Mouse (Mus musculus): ENCODE measurements around the gene Btbd35f4. TPM values are rescaled to one million over a fixed set of nuclear protein-coding genes. Genes with fewer than 3 reads are reported as not detected.
"Not testable (repeated sequence)": the region's sequence is repeated elsewhere in the genome, so short reads cannot be mapped to it uniquely, and the experiment has no call there.

Btbd35f4 gene
- not detected for total RNA-seq (2021)
- long read RNA-seq, experiment 1, result 0 reads
- long read RNA-seq, experiment 2, result 0 reads

DNA sequence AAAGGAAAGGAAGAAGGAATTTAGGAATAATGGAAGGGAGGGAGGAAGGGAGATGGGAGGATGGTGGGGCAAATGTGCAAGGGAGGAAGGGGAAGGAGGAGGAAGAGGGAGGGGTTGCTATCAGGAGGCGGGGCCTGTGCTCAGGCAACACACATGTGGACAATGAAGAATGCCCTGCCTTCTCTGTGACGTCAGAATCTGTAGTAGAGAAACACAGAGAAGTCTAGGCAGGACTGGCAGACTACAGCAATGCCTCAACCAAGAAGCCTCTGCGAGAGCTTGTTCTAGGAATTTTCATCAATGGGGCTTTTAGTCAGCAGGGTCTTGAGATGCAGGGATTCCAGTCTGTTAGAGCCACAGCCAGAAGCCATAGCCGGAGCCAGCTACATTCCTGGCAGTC is at the start of gene Btbd35f4:
Gene Btbd35f4, plus strand, starts transcription at position 301 of the 400 bp plus-strand sequence.
- DNase-seq; intact Hi-C loops (cut with DNase I; ENCODE audit: low total_unique reads): not testable (repeated sequence)

DNA sequence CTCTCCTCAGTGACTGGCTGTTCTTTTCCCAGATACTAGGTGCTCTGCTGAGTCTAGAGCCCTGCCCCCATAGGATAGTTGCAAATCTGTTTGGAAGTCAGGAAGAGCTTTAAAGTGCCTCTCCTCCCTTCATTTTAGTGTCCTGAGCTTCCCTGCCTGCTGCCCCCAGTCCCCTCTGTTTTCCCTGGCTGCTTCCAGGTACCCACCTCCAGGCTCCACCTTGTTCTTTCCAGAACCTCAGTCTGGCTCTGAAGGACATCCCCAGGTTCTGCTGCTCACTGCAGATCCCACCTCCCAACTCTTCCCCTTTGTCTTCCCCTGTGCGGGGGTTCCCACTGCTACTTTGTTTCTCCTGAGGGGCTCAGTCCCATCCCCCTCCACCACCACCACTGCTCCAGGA is 39.7 kb downstream of the Btbd35f4 start:
- intact Hi-C loops (cut with DNase I; ENCODE audit: low total_unique reads), result not testable (repeated sequence)
- peak; percentile 1 for DNase-seq

Other genes starting within 250 kb of the Btbd35f4 start
- not detected for gene Btbd35f27, start 151.6 kb downstream of the Btbd35f4 start, total RNA-seq (2021)

Data from gastrocnemius, postnatal 14 days (tissue).